8 mouse cellular contexts compared by ENCODE assay signal in genomic region chr3:109339941-109340273, GRCm38 (mm10). TPM values are rescaled to one million over a fixed set of nuclear protein-coding genes. Genes with fewer than 3 reads are reported as not detected.
DNase-seq lines count a peak whose midpoint lies in the region; ATAC-seq and TF ChIP-seq lines count a peak whose summit lies in the region.

No protein-coding gene starts in this region.

- no peaks in the 10 kb centered on the region for H3K36me3 ChIP-seq in hindbrain, embryonic 15.5 days

- peak overlapping the region; percentile 76 for H3K4me3 ChIP-seq in layer of hippocampus, adult 2 months
- peak overlapping the region; percentile 73 for H3K4me3 ChIP-seq in gastrocnemius, adult 2 months
- peak overlapping the region; percentile 90 for H3K4me3 ChIP-seq in hindbrain, embryonic 15.5 days

- H3K27me3 ChIP-seq in hindbrain, embryonic 15.5 days: no peaks in the 10 kb centered on the region

- under 1% methylated on average over 9 of the region's 9 CpGs for WGBS in hindbrain, embryonic 15.5 days

- TF ChIP-seq CTCF in layer of hippocampus, adult 2 months (conservative IDR thresholded peaks at IDR 0.05): no peak
- no peak for TF ChIP-seq CTCF in gastrocnemius, adult 2 months (IDR thresholded peaks at IDR 0.05)

- peak overlapping the region; percentile 79 for H3K9ac ChIP-seq in hindbrain, embryonic 15.5 days

- no peak for ATAC-seq in hindbrain, embryonic 15.5 days (ENCODE audit: low FRiP score, low read depth)
- peak; percentile 9; the same call in 1 of the 2 replicates for ATAC-seq in megakaryocyte progenitor cell, adult 5-6 weeks (replicated peaks; ENCODE audit: poor library complexity)

- H3K27ac ChIP-seq in layer of hippocampus, adult 2 months: peak overlapping the region; percentile 89
- H3K27ac ChIP-seq in gastrocnemius, adult 2 months: peak overlapping the region; percentile 80
- peak overlapping the region; percentile 92 for H3K27ac ChIP-seq in hindbrain, embryonic 15.5 days (replicated peaks)

- DNase-seq in layer of hippocampus, adult 2 months (ENCODE audit: low spot score in 2 of 2): peak; percentile 29 to 34
- DNase-seq in layer of hippocampus, adult 9-11 months: no peak
- DNase-seq in cerebellum, postnatal 25 days: peak; percentile 8 to 23
- DNase-seq in gastrocnemius, adult 2 months: peak; percentile 68
- peak; percentile 30 to 38 for DNase-seq in left cerebral cortex, postnatal 36 days (ENCODE audit: low spot score in 2 of 2)
- peak; percentile 18 for DNase-seq in right cerebral cortex, postnatal 25 days

- no peaks in the 10 kb centered on the region for H3K9me3 ChIP-seq in hindbrain, embryonic 15.5 days

- peaks cover 23% of the 10 kb centered on the region for H3K4me1 ChIP-seq in hindbrain, embryonic 15.5 days (replicated peaks)

- H3K4me2 ChIP-seq in hindbrain, embryonic 15.5 days: peak overlapping the region; percentile 90

- intact Hi-C loops in gastrocnemius, adult 2 months (cut with DNase I): no loop called here
- intact Hi-C loops in left cerebral cortex, postnatal 36 days (cut with DNase I): loop anchor here (5.0 kb wide), 1 partner anchor 147 kb away; no protein-coding TSS in a partner anchor

RNA-seq across cellular contexts. Expression of gene Vav3, which starts 0.5 kb away (rescaled TPM):
- 10 to 100 TPM; 12.3 to 18.7 TPM for total RNA-seq in layer of hippocampus, adult 2 months (2021)
- 1 to 10 TPM in 1 of 2 experiments, under 1 TPM in 1; 0.94 to 2.6 TPM for total RNA-seq in gastrocnemius, adult 2 months (2021)
- 15.4 and 18.2 TPM in 2 replicates for polyA plus RNA-seq in hindbrain, embryonic 15.5 days (2015; fragmentation: Nextera tagmentation; extraction: Ambion mirVana)
- total RNA-seq in left cerebral cortex, postnatal 36 days (2021): 1 to 10 TPM; 4.2 to 9.0 TPM
- 56.5 and 64.3 TPM in 2 replicates for total RNA-seq in megakaryocyte progenitor cell, adult 5-6 weeks (2015)
- total RNA-seq in megakaryocyte progenitor cell, adult 5-6 weeks (2017): 62.2 and 78.0 TPM in 2 replicates
